Mouse (Mus musculus): Measurements from ENCODE around the gene Mrgprf.

The Mrgprf gene

GRCm38 (mm10) chr7:145299562-145300320 is 887 bp upstream of the Mrgprf start:
- peak; percentile 88 for DNase-seq (ENCODE audit: low read depth, low spot score)

GRCm38 (mm10) chr7:145301008-145301340 is 346 bp downstream of the Mrgprf start:
- DNase-seq (ENCODE audit: low read depth, low spot score), result peak; percentile 71

- peak; percentile 58 for DNase-seq (ENCODE audit: low read depth, low spot score)
Measured at GRCm38 (mm10) chr7:145301341-145302005, 845 bp downstream of the Mrgprf start.

- peak; percentile 85 for DNase-seq (ENCODE audit: low read depth, low spot score)
Measured at GRCm38 (mm10) chr7:145302488-145303285, 2.1 kb downstream of the Mrgprf start.

GRCm38 (mm10) chr7:145304153-145304552 is 3.5 kb downstream of the Mrgprf start:
- DNase-seq (ENCODE audit: low read depth, low spot score), result no peak

- DNase-seq (ENCODE audit: low read depth, low spot score), result no peak
Measured at GRCm38 (mm10) chr7:145307636-145308035, 7.0 kb downstream of the Mrgprf start.

- no peak for DNase-seq (ENCODE audit: low read depth, low spot score)
Measured at GRCm38 (mm10) chr7:145308061-145308675, 7.5 kb downstream of the Mrgprf start.

- DNase-seq (ENCODE audit: low read depth, low spot score), result peak; percentile 67
Measured at GRCm38 (mm10) chr7:145308866-145309265, 8.2 kb downstream of the Mrgprf start.

GRCm38 (mm10) chr7:145309877-145310276 is 9.2 kb downstream of the Mrgprf start:
- DNase-seq (ENCODE audit: low read depth, low spot score), result no peak

- no peak for DNase-seq (ENCODE audit: low read depth, low spot score)
Measured at GRCm38 (mm10) chr7:145310526-145310925, 9.9 kb downstream of the Mrgprf start.

- DNase-seq (ENCODE audit: low read depth, low spot score), result peak; percentile 61
Measured at GRCm38 (mm10) chr7:145312137-145312536, 11.5 kb downstream of the Mrgprf start.

- no peak for DNase-seq (ENCODE audit: low read depth, low spot score)
Measured at GRCm38 (mm10) chr7:145314785-145315411, 14.3 kb downstream of the Mrgprf start, which contains the start of gene Mrgprd. Gene Mrgprd (plus strand): TSS chr7:145314835.

- DNase-seq (ENCODE audit: low read depth, low spot score), result peak; percentile 45
Measured at GRCm38 (mm10) chr7:145317522-145317921, 16.9 kb downstream of the Mrgprf start.

- no peak for DNase-seq (ENCODE audit: low read depth, low spot score)
Measured at GRCm38 (mm10) chr7:145319481-145319880, 18.9 kb downstream of the Mrgprf start.

- no peak for DNase-seq (ENCODE audit: low read depth, low spot score)
Measured at GRCm38 (mm10) chr7:145323607-145324006, 23.0 kb downstream of the Mrgprf start.

GRCm38 (mm10) chr7:145325697-145326096 is 25.1 kb downstream of the Mrgprf start:
- no peak for DNase-seq (ENCODE audit: low read depth, low spot score)

GRCm38 (mm10) chr7:145329982-145330381 is 29.4 kb downstream of the Mrgprf start:
- DNase-seq (ENCODE audit: low read depth, low spot score), result peak; percentile 92

GRCm38 (mm10) chr7:145330641-145331040 is 30.0 kb downstream of the Mrgprf start:
- DNase-seq (ENCODE audit: low read depth, low spot score), result peak; percentile 75

- peak; percentile 66 for DNase-seq (ENCODE audit: low read depth, low spot score)
Measured at GRCm38 (mm10) chr7:145332376-145333041, 31.9 kb downstream of the Mrgprf start.

- no peak for DNase-seq (ENCODE audit: low read depth, low spot score)
Measured at GRCm38 (mm10) chr7:145333936-145334335, 33.3 kb downstream of the Mrgprf start.
